Mouse (Mus musculus) lung, postnatal 0 days (tissue): Measurements from ENCODE around the gene Rgs7.

Source experiments
- CTCF ChIP-seq: IDR thresholded peaks from 2 replicates; pipeline ENCODE4 v1.5.1; 2016; ENCODE audit warnings: antibody characterized with exemption, mild to moderate bottlenecking
- EP300 ChIP-seq: IDR thresholded peaks from 2 replicates; pipeline ENCODE4 v1.6.1; 2016; ENCODE audit warnings: antibody characterized with exemption, mild to moderate bottlenecking, control low read depth

DNA sequence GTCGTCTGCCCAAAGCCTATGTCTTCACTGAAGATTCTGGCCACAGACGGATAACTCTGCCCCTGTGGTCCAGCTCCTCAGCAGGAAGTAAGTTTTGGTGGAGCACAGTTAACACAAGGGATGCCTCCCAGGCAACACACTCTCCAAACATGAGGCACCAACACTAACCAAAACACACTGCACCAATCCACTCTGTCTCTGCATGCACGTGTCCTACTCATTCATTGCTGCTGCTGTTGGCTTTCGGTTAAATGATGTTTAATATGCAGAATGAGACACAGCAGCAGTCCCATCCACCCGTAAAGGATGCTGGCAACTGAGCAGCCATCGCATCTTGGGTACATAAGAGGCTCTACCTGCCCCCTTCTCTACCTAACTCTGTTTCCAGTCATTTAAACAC lies 59.2 kb downstream of the Rgs7 start:
- no peak for TF ChIP-seq CTCF
- no peak for TF ChIP-seq EP300
